Mouse (Mus musculus): ENCODE results near the gene Tnfrsf18. TPM values are rescaled to one million over a fixed set of nuclear protein-coding genes. Genes with fewer than 3 reads are reported as not detected.

Tnfrsf18 gene
- polyA plus RNA-seq, 1 experiment from 2014 or later = 2.0 TPM

GRCm38 (mm10) chr4:156034901-156035300 is 8.9 kb downstream of the Tnfrsf18 start:
- Histone ChIP-seq H3K4me1 (peaks cover 37% of the 10 kb centered on the region), H3K9me3 (no peaks in the 10 kb centered on the region), H3K9ac (peak overlapping the region; percentile 46; the same call in 1 of the 2 replicates), H3K27ac (no peak overlapping the region), H3K27me3 (replicated peaks) (peaks cover 24% of the 10 kb centered on the region), H3K4me2 (replicated peaks) (peak overlapping the region; percentile 53), H3K4me3 (peak overlapping the region; percentile 22), H3K36me3 (no peaks in the 10 kb centered on the region)
- no peak for ATAC-seq (ENCODE audit: low FRiP score, low read depth)
- 4% methylated on average over 25 of the region's 25 CpGs for whole genome bisulfite sequencing

GRCm38 (mm10) chr4:156044754-156045153 is 18.8 kb downstream of the Tnfrsf18 start:
- Histone ChIP-seq H3K9ac (no peak overlapping the region), H3K36me3 (no peaks in the 10 kb centered on the region), H3K4me1 (no peaks in the 10 kb centered on the region), H3K4me2 (replicated peaks) (no peak overlapping the region), H3K4me3 (no peak overlapping the region), H3K9me3 (no peaks in the 10 kb centered on the region), H3K27me3 (replicated peaks) (no peaks in the 10 kb centered on the region), H3K27ac (no peak overlapping the region)
- WGBS = 66% methylated on average over 5 of the region's 5 CpGs
- ATAC-seq (ENCODE audit: low FRiP score, low read depth) = no peak

GRCm38 (mm10) chr4:156049779-156050178 is 23.8 kb downstream of the Tnfrsf18 start:
- WGBS = 85% methylated on average over 3 of the region's 3 CpGs

GRCm38 (mm10) chr4:156050391-156050980 is 24.5 kb downstream of the Tnfrsf18 start:
- 78% methylated on average over 6 of the region's 6 CpGs for WGBS
- H3K36me3 ChIP-seq = no peaks in the 10 kb centered on the region
- H3K4me2 ChIP-seq (replicated peaks) = no peak overlapping the region

More at GRCm38 (mm10) chr4:156049779-156050178, 23.8 kb downstream of the Tnfrsf18 start:
- ATAC-seq (ENCODE audit: low FRiP score, low read depth) = no peak
- no peaks in the 10 kb centered on the region for H3K4me1 ChIP-seq
- H3K4me3 ChIP-seq = no peak overlapping the region
- no peak overlapping the region for H3K9ac ChIP-seq
- H3K27ac ChIP-seq = no peak overlapping the region
- H3K27me3 ChIP-seq (replicated peaks) = no peaks in the 10 kb centered on the region
- no peaks in the 10 kb centered on the region for H3K9me3 ChIP-seq
- H3K4me2 ChIP-seq (replicated peaks) = no peak overlapping the region
- H3K36me3 ChIP-seq = no peaks in the 10 kb centered on the region

GRCm38 (mm10) chr4:156053113-156053512 is 27.1 kb downstream of the Tnfrsf18 start:
- no peaks in the 10 kb centered on the region for H3K27me3 ChIP-seq (replicated peaks)
- no peak overlapping the region for H3K27ac ChIP-seq
- H3K4me3 ChIP-seq = no peak overlapping the region
- no peaks in the 10 kb centered on the region for H3K4me1 ChIP-seq
- H3K9ac ChIP-seq = no peak overlapping the region
- 86% methylated on average over 4 of the region's 4 CpGs for WGBS
- ATAC-seq (ENCODE audit: low FRiP score, low read depth) = no peak
- no peaks in the 10 kb centered on the region for H3K36me3 ChIP-seq
- no peak overlapping the region for H3K4me2 ChIP-seq (replicated peaks)
- H3K9me3 ChIP-seq = no peaks in the 10 kb centered on the region

More at GRCm38 (mm10) chr4:156050391-156050980, 24.5 kb downstream of the Tnfrsf18 start:
- H3K9ac ChIP-seq = no peak overlapping the region
- H3K27ac ChIP-seq = no peak overlapping the region
- no peaks in the 10 kb centered on the region for H3K9me3 ChIP-seq
- ATAC-seq (ENCODE audit: low FRiP score, low read depth) = no peak
- H3K4me1 ChIP-seq = no peaks in the 10 kb centered on the region
- no peak overlapping the region for H3K4me3 ChIP-seq
- H3K27me3 ChIP-seq (replicated peaks) = no peaks in the 10 kb centered on the region

- Histone ChIP-seq H3K36me3 (no peaks in the 10 kb centered on the region), H3K27ac (no peak overlapping the region), H3K4me1 (no peaks in the 10 kb centered on the region), H3K9me3 (no peaks in the 10 kb centered on the region), H3K4me3 (no peak overlapping the region), H3K27me3 (replicated peaks) (no peaks in the 10 kb centered on the region), H3K4me2 (replicated peaks) (no peak overlapping the region), H3K9ac (no peak overlapping the region)
- ATAC-seq (ENCODE audit: low FRiP score, low read depth) = no peak
- 83% methylated on average over 4 of the region's 4 CpGs for WGBS
These were observed 28.2 kb downstream of the Tnfrsf18 start for GRCm38 (mm10) chr4:156054130-156054529.

GRCm38 (mm10) chr4:156054606-156055005 is 28.6 kb downstream of the Tnfrsf18 start:
- H3K4me3 ChIP-seq = no peak overlapping the region
- no peaks in the 10 kb centered on the region for H3K36me3 ChIP-seq
- H3K4me1 ChIP-seq = no peaks in the 10 kb centered on the region
- no peak overlapping the region for H3K9ac ChIP-seq
- no peaks in the 10 kb centered on the region for H3K9me3 ChIP-seq
- H3K4me2 ChIP-seq (replicated peaks) = no peak overlapping the region
- 92% methylated on average over 6 of the region's 6 CpGs for WGBS
- ATAC-seq (ENCODE audit: low FRiP score, low read depth) = no peak
- H3K27ac ChIP-seq = no peak overlapping the region
- H3K27me3 ChIP-seq (replicated peaks) = 0 out of 2 replicates have a peak, but pooled peaks cover under 1% of the 10 kb centered on the region

GRCm38 (mm10) chr4:156055173-156055572 is 29.2 kb downstream of the Tnfrsf18 start:
- no peak for ATAC-seq (ENCODE audit: low FRiP score, low read depth)

GRCm38 (mm10) chr4:156057702-156058101 is 31.7 kb downstream of the Tnfrsf18 start:
- Histone ChIP-seq H3K9me3 (no peaks in the 10 kb centered on the region), H3K4me1 (no peaks in the 10 kb centered on the region), H3K9ac (no peak overlapping the region), H3K36me3 (no peaks in the 10 kb centered on the region), H3K27ac (no peak overlapping the region), H3K4me3 (no peak overlapping the region), H3K27me3 (replicated peaks) (peaks cover 4% of the 10 kb centered on the region; the same call in 1 of the 2 replicates), H3K4me2 (replicated peaks) (no peak overlapping the region)
- 70% methylated on average over 10 of the region's 10 CpGs for WGBS
- no peak for ATAC-seq (ENCODE audit: low FRiP score, low read depth)

More at GRCm38 (mm10) chr4:156055173-156055572, 29.2 kb downstream of the Tnfrsf18 start:
- WGBS = 90% methylated on average over 5 of the region's 5 CpGs
- Histone ChIP-seq H3K4me3 (no peak overlapping the region), H3K9me3 (no peaks in the 10 kb centered on the region), H3K9ac (no peak overlapping the region), H3K4me2 (replicated peaks) (no peak overlapping the region), H3K4me1 (no peaks in the 10 kb centered on the region), H3K27me3 (replicated peaks) (peaks cover 4% of the 10 kb centered on the region; the same call in 1 of the 2 replicates), H3K27ac (no peak overlapping the region), H3K36me3 (no peaks in the 10 kb centered on the region)

GRCm38 (mm10) chr4:156058826-156059225 is 32.9 kb downstream of the Tnfrsf18 start:
- no peaks in the 10 kb centered on the region for H3K9me3 ChIP-seq
- peaks cover 1% of the 10 kb centered on the region for H3K4me1 ChIP-seq
- H3K27ac ChIP-seq = no peak overlapping the region
- no peak overlapping the region for H3K4me2 ChIP-seq (replicated peaks)
- no peak overlapping the region for H3K4me3 ChIP-seq
- peaks cover 4% of the 10 kb centered on the region; the same call in 1 of the 2 replicates for H3K27me3 ChIP-seq (replicated peaks)
- H3K36me3 ChIP-seq = no peaks in the 10 kb centered on the region
- WGBS = 75% methylated on average over 9 of the region's 9 CpGs
- no peak overlapping the region for H3K9ac ChIP-seq
- ATAC-seq (ENCODE audit: low FRiP score, low read depth) = no peak

- peaks cover 4% of the 10 kb centered on the region; the same call in 1 of the 2 replicates for H3K27me3 ChIP-seq (replicated peaks)
- no peak within 1 kb of the TSS for H3K4me3 ChIP-seq
- peaks cover 6% of the 10 kb centered on the region for H3K4me1 ChIP-seq
- no peaks in the 10 kb centered on the region for H3K36me3 ChIP-seq
- H3K4me2 ChIP-seq (replicated peaks) = no peak within 1 kb of the TSS
- no peak within 1 kb of the TSS for H3K27ac ChIP-seq
- no peak for ATAC-seq (ENCODE audit: low FRiP score, low read depth)
- WGBS = 31% methylated on average over 5 of the region's 5 CpGs
- no peaks in the 10 kb centered on the region for H3K9me3 ChIP-seq
- no peak within 1 kb of the TSS for H3K9ac ChIP-seq
These were observed 33.3 kb downstream of the Tnfrsf18 start, which contains the start of gene Ttll10 for GRCm38 (mm10) chr4:156059261-156059660. TSS of gene Ttll10 (minus strand) at chr4:156059414.

- Histone ChIP-seq H3K27ac (no peak overlapping the region), H3K4me2 (replicated peaks) (no peak overlapping the region), H3K9me3 (no peaks in the 10 kb centered on the region), H3K36me3 (no peaks in the 10 kb centered on the region), H3K4me3 (no peak overlapping the region), H3K4me1 (peaks cover 6% of the 10 kb centered on the region), H3K9ac (no peak overlapping the region), H3K27me3 (replicated peaks) (peaks cover 4% of the 10 kb centered on the region; the same call in 1 of the 2 replicates)
- no peak for ATAC-seq (ENCODE audit: low FRiP score, low read depth)
- WGBS = 26% methylated on average over 10 of the region's 10 CpGs
These were observed 33.7 kb downstream of the Tnfrsf18 start for GRCm38 (mm10) chr4:156059713-156060112.
